Mouse (Mus musculus) right cerebral cortex, adult 2 months (tissue): ENCODE data around the gene Gm20388.
"Not testable (repeated sequence)": the region's sequence is repeated elsewhere in the genome, so short reads cannot be mapped to it uniquely, and the experiment has no call there.

Experiments
- DNase-seq, 2 experiments: peaks; one replicate each; pipeline ENCODE4 v3.0.0; 2021 to 2022; ENCODE audit warnings: low spot score in 2 of 2

Gm20388 gene

DNA sequence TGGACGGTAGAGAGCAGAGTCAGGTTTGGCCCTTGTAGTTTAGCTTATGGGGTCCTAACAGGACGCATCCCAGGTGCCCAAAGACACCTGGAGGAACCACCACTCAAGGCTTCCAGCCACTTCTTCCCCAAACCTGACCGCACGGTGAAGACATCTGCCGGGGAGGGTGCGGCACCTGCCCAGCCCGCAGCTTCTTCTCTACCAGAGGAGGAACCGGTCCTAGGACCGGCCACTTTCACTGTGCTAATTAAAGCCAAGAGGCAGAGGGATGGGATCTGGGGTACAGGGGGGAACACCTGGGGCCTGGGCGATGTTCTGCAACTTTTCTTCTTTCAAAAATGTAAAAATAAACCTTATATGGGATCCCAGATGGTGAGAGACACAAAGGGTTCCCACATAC lies 866.5 kb downstream of the Gm20388 start:
- DNase-seq, result no peak

DNA sequence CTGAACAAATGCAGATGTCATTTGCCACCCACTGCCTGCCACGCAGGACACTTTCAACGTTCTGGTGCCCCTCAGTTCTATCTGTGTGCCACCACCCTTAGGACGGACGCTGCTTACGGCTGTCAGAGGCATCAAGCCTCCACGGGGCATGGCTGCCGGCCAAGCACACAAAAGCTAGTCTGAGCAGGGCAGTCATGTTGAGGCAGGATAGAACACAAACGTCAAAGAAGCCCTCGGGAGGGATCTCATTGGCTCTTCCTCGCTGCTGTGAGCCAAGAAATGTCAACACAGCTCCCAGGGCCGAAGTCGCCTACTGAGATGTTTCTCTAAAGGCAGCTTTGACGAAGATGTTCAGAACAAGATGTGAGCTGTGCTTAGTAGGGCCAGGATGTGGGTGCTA lies 867.1 kb downstream of the Gm20388 start:
- no peak for DNase-seq

DNA sequence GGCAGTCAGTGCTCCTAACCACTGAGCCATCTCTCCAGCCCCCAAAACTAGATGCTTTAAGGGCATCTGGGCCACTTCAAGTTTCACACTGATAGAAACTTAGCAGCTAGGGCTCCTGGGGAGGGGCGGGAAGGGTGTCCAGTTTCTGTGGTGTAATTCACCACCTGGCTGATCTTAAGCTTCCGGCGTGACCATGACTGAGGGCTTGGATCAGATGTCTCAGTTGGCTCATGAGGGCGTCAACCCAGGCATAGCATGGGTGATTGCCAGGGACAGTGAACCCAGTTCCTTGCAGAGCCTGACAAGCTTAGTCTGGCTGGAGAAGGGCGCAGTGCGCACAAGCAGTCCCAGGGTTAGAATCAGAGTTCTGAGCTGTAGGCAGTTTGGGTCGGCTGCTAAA lies 868.5 kb downstream of the Gm20388 start:
- DNase-seq, result no peak

DNA sequence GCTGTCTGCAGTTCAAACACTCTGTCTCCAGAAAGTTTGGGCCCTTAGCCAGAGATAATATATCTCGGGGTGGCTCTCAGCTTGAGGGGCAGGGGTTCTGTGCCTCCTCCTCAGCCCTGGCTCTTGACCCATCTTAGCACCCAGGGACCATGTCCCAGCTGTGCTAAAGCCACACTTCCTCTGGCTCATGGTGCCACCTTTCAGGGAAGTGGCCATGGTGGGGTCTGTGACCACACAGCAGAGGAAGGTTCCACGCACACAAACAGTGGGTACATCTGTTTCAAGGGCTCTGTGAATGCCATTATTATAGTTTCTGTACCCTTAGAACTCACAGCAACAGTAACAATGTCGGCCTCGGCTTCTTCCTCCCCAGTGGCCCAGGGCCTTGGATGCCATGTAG lies 873.1 kb downstream of the Gm20388 start:
- no peak for DNase-seq

DNA sequence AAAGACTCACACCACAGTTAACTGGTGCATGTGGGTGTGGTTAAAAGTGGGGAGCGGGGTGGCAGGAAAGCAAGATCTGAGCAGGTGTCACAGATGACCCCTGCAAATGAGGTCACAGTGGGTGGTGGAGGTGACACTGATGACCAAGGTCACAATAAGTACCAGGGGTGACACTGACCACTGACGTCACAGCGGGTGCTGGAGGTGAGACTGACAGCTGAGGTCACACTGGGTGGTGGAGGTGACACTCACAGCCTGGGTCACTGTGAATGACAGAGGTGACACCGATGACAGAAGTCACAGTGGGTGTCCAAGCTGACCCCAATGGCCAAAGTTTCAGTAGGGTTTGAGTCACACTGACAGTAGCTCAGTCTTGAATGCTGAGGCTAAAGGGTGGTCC lies 876.1 kb downstream of the Gm20388 start:
- no peak for DNase-seq

DNA sequence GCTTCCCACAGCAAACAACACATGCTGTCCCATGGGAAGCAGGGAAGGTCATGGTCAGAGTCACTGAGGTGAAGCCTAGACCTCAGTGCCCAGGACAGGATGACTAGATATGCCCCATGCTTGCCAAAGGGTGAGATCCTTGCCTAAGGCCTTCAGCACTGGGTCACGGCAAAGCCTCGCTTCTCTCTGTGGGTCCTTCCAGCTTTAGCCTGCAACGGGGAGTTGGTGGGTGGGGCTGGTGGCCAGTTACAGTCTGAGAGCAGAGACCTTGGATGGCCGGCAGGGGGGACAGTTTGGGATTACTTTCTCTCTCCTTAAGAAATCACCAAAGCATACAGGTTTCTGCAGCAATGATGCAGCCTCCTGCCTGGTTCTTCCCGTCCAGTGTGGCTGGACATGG lies 877.0 kb downstream of the Gm20388 start:
- no peak for DNase-seq

DNA sequence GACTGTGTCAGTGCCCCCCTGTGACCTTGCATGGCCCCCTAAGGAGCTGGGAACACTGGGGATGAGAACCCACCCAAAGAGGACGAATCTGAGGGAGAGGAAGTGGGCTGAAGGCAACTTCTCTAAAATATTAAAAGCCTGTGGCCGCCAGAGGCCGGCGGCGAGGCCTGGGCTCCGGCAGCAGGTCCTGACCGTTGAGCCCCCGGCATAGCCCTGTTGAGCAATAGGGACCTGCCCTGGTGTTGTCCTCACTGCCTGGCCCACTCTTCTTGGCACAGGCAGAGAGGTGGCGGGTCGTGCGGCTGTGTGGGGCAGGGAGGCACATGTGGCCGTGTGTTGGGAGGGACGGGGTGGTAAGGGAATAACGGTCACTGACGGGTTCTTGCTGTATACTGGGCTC lies 882.1 kb downstream of the Gm20388 start:
- no peak for DNase-seq

DNA sequence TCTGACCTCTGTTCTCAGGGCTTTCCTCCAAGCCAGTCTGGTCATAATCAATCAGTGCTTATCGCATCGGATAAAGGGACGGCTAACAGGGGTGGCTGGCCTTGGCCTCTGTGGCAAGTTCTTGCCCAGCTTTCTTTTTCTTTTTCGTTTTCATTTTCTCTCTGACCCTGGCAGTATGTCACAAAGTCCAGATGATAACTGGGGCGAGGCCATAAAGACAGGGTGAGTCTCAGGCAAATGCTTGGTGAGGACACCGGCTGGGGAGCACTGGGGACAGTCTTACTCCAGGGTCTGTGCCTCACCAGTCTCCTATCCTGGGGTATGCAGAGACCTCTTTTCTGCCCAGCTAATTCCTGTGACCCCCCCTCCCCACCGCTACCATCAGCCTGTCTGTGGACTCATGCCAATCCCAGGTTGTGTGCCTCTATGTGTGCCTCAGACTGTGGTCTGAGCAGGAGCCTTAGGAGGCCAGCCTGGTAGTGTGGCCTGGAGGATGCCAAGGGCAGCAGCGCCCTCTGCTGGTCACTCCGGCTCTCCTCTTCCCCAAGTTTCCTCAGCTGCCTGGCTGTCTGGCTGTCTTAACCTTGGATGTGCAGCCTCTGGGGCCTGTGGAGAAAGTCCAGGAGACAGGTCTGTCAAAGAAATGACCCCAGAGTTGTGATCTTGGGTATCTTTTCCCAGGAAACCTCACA lies 885.4 kb downstream of the Gm20388 start:
- DNase-seq, result peak; percentile 73 to 78

DNA sequence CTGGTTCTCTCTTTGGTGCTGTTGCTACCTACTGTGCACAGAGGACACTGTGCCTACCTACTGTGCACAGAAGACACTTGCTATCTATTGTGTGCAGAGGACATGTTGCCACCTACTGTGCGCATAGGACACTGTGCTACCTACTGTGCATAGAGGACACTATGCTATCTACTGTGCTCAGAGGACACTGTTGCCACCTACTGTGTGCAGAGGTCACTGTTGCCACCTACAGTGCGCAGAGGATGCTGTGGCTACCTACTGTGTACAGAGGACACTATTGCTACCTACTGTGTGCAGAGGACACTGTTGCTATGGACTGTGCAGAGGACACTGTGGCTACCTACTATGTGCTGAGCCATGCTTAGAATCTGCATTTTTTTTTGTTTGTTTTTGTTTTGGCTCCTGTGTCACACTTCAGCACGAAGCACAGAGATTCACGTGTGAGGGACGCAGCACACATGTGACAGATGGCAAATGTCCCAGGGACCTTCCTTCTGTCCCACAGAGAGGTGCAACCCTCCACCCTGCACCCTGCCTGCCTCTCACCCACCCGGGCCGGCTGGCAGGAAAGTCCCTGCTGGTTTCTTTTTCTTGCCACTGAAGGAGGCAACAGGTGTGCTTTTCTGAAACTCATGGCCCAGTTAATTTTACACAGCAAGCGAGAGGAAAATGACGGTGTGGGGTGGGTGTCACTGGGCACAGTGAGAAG lies 886.5 kb downstream of the Gm20388 start:
- no peak for DNase-seq

DNA sequence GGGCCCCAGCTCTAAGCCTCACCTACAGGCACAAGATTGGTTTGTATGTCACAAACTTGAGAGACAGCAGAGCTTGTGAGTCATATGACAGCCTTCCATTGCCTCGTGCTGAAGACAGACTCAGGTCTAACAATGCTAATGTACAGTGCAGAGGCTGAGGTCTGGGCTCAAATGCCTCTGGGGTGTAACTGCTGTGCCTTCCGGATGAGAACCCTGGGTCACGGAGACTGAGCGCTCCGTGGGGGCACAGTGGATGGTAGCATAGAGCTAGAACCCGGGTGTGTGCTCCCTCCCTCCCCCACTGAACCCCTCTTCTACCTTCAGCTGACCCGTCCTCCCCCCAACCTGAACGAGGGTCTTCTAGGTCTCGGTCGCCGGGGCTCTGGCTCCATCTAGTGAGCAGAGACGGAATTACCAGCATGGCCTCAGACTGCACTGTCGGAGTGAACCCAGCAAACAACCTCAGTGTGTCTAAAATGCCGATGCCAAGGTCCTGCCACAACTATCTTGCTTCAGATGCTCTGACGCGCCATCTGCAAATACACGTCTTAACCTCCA lies 889.7 kb downstream of the Gm20388 start:
- peak; percentile 57 to 72 for DNase-seq

DNA sequence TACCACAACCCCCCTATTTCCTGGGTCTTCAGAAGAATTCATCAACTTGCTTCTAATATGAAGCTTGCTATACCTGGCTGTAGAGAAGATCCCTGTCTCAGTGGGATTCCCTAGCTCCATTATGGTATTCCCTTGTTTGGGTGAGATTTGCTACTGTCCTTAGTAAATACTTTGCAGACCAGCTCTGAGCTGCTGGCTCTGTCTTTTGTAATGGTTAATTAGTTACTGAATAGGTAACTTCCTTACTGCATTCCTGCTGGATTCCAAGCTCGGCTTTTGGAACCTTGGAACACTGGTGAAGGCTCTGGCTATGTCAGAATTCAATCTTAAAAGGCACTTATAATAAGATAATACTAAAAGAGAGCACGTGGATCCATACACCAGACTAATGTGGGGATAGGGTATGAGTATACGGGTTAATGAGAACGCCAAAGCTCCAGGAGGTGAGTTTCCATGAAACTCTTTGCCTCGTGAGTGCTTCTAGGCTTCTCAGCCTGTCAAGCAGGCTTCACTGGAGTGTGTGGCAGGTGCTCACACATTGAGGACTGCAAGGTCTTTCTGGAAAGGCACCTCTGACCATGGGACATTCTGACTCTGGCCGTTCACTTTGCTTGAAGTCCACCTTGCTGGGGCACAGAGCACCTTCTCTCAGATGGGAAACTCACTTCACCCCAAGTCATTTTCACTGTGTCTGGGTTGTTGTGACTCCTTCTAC lies 893.2 kb downstream of the Gm20388 start:
- not testable (repeated sequence) for DNase-seq

DNA sequence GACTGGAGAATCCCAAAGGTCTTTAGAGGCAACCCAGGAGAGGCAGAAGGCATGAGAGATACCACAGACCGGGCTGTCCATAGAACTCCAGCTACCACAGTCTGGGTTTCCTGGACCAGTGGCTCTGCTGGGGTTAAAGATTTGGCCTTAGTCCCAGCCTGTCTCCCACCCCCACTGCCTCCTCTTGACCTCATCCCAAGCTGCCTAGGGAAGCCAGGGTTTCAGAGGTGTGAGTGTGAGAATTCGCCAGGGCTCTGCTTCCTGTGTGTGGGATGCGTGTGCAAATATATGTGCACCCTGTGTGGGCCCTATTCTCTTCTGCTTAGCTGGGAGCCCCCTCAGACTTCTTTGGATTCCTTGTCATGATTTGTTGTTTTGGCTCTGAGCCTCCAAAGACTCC lies 894.1 kb downstream of the Gm20388 start:
- DNase-seq, result no peak

DNA sequence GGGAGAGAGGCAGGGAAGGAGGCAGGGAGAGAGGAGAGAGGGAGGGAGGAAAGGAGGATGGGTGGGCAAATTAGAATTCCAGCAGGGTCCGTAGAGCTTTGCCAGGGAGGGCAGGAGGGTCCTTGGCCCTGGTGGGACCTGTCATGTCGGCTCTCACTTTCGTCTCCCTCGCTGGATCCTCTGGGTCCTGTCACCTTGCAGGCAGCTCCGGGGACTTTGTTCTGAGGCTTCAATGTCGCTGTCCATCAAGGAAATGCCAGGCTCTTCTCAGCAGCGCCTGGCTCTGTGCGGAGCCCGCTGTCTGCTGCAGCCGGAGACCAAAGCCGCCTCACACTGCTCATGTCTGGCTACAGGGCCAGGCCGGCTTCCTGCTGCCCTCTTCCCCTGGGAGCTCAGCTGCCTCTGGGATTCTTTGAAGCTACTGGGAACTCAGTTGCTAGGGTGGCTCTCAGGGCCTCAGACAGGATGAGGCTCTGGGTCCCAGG lies 896.2 kb downstream of the Gm20388 start:
- DNase-seq, result no peak

DNA sequence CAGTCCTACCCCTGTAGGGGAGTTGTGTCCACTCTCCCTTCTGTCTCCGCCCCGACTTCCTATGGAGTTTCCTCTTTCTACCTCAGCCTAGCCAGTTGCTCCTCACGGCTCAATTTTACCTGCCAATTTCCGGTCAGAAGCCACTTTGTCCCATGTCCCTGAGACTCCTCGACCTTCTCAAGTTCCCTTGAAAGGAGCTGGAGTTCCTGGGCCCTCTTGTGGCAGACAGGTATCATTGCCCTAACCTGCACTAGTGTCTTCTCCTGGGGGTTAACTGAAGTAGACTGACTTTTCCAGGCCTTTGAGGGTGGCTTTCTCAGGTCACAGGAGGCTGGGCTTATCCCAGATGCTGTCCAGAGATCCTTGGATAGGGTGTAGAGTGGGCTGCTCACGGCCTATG lies 897.1 kb downstream of the Gm20388 start:
- DNase-seq, result no peak

DNA sequence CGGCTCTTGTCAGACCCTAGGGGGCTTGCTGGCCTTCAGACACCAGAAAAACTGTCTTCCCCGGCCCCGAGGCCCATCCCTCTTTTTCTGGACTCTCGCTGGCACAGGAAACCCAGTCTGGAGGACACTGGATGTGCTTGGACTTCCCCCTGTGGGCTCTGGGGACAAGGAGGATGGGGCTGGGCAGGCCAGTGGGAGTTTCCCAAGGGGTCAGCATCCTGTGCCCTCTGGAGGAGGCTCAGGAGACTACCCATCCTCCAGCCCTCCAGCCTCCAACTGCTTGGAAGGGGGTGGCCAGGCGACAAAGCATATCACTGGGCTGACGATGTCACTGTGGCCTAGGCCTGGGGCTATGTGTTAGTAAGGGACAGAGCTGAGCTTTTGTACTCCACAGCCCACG lies 898.4 kb downstream of the Gm20388 start:
- DNase-seq, result no peak

DNA sequence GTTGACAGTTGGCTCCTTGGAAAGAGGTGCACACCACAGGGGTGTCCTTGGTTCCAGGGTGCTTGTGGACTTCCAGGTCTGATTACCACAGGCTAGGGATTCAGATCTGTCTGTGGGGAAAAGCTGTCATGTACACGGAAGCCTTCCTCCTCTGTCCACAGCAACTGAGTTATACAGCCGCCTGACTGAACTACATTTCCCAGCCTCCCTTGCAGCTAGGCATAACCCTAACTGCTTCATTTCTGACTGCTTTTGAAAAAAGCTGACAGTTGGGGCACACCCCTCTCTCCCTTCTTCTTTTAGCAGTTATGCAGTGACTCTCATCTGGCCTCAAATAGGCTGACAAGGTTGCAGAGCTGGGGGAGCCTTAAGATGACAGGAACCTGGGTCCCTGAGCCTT lies 901.3 kb downstream of the Gm20388 start:
- no peak for DNase-seq

DNA sequence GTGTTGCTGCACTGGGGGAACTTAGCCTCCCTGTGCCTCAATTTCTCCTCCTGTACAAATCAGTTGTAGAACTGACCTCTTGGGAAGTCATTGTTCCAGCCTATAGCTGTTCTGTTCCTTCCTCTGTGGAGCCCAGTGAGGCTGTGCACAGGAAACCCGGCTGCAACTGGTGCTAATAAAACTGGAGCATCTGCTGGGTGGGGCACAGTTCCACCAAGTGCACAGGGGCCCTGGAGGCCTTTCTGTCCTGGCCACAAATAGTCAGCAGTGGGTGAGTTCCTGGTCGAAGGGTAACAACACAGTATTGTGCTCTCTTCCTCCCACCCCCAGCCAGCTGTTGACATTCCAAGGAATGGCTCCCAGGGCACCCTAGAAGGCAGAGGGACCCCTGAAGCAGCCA lies 902.4 kb downstream of the Gm20388 start:
- DNase-seq, result no peak

DNA sequence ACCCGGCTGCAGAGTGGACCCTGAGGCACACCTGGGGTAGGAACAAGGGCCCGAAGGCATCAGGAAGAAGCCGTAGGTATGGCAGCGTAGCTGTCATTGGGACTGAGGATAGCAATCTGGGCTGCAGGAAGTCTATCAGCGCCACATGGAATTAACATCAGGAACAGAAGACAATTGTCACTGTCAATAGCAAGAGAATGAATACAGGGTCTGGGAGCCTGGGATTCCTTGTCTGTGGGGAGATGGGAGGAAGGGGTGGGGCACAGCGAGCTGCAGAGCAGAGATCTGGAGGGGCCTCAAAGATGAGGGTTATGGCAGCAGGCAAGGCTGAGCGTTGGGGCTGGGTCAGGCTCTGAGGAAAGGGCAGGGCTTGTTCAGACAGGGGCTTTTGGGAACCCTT lies 903.2 kb downstream of the Gm20388 start:
- no peak for DNase-seq

DNA sequence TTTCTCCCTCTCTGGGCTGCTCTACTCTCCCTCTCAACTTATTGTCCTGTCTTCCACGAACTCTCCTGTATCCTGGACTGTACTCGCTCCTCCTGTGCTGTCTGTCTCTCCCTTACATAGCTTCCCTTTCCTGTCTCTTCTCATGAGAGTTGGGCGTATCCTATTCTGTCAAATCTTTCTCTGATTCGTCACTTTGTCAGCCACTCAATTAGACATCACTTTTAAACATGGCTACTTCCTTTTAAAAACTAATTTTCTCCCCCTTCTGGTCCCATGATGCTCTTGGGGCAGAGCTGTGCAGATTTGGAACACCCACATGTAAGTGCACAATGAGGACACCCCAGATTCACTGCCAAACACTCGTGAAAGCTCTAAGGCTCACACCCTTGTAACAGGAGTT lies 905.7 kb downstream of the Gm20388 start:
- DNase-seq, result no peak

DNA sequence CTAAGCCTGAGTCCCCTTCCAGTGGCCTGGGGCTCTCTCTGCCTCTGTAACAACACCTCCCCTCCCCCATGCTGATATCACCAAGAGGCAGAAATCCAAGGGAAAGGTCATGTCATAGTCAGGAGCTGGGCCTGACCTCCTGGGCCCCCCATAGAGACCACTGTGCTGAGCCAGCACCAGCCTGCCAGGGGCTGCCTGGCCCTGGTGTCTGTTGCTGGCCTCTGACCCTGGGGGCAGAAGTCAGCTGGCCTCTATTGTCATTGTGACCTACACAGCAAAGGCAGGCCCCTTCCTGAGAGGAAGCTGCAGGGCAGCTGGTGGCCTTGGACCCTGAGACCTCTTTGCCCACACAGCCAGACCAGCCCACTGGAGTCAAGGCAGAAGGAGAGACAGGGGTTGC lies 909.3 kb downstream of the Gm20388 start:
- DNase-seq, result no peak

DNA sequence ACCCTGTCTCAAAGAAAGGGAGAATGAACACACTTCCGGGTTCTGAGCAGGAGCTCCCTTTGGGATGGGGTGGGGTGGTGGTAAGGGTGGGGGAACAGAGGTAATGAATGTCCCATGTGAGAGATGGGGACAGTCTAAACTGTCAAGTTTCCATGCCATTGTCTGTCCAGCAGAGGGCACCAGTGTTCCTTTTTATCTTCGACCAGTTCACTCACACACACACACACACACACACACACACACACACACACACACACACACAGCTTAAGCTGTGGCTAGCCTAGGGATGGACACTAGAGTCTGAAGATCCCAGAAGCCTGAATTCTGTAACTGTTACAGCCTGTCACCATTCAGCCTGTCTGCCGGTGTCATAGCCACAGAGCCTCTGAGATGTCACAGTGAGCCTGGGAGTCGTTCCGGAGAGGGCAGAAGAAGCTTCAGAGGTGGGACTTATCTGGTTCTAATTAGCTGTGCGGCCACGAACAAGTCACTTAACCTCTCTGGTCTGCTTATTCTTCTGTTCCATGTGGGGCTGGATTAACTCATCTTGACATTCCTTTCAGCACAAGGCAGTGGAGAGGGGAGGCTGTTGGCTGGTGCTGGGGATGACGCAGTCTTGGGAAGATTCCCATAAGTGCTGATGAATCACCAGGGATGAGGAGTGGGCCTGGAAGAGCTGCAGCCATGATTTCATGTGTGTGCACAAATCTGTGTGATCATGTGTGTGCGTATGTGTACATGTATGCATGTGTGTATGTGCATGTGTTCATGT lies 910.9 kb downstream of the Gm20388 start:
- peak; percentile 42 to 55 for DNase-seq

DNA sequence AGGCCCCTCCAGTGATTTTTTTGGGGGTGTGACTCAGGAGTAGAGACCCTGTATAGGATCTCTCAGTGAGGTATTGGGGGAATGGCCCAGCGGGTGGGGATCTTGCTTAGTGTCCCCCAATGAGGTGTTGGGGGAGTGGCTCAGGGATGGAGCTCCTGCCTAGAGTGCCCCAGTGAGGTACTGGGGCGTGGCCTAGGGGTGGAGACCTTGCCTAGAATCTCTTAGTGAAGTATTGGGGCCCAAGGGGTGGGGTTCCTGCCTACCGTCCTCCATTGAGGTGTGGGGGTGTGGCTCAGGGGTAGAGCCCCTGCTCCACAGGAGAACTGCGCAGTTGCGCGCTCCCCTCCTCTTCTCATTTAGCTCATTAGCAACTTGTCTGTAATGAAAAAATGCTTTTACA lies 912.7 kb downstream of the Gm20388 start:
- no peak for DNase-seq
